Mouse (Mus musculus): ENCODE data around the gene Ube2q2. TPM values are rescaled to one million over a fixed set of nuclear protein-coding genes. Genes with fewer than 3 reads are reported as not detected.
A peak's percentile ranks its signal among the peaks of the same experiment; 100 is the strongest.
"Not testable (repeated sequence)": the region's sequence is repeated elsewhere in the genome, so short reads cannot be mapped to it uniquely, and the experiment has no call there.

Gene Ube2q2
- 10 to 100 TPM in 1 of 2 experiments, 1 to 10 TPM in 1; 9.5 to 15.1 TPM for polyA plus RNA-seq (2017; shearing (Covaris generic))

GRCm38 (mm10) chr9:55148854-55149498 is at the start of gene Ube2q2:
Gene Ube2q2 (plus strand): TSS chr9:55148854.
- peak; percentile 71 for ATAC-seq

DNA sequence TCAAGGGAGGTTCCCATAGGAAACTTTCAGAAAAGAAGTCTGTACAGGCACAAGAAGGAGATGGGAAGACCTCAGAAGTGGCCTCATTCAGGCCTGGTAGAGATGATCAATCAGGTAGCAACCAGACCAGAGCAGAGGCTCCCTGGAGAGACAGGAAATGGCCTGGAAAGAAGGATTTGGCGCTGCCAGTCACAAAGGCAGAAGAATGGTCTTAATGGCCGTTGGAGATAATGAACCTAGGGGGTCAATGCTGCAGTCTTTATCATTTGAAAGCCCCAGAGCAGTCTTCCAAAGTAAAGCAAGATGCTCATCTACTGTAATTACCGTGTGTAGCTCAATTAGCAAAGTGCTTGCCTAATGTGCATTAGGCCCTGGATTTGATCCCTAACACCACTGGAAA is 47.5 kb upstream of the Ube2q2 start:
- no peak for ATAC-seq

GRCm38 (mm10) chr9:55102186-55102835 is 46.3 kb upstream of the Ube2q2 start:
- peak; percentile 37 for ATAC-seq

DNA sequence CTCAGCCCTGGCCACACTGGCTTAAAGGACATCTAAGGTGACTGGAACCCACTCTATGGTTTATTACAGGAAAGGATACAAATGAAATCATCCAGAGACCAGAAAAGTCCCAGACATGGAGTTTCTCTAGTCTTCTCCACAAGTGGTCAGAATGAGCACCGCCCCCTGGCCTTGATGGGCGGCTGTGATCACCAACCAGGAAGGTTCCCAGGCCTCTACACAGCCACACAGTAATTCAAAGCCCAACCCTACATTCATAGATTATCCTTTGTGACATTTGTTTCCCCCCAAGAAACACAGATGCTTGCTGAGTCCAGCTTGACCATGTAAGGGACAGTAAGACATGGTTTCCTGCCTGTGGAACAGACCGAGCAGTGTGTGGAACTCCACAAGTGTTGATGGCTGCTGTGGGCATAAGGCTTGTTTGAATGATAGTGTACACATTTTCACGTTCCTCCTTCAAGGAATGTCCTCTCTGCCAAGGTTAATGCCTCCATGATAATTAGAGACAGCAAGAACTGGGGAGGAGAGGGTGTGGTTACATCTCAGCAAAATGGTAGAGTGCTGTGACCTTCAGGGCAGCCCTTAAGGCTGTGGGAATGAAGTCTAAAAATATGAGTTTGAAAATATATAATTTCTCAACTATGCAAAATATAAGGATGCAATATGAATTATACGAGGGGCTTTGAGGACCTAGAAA is 45.6 kb upstream of the Ube2q2 start:
- no peak for ATAC-seq

DNA sequence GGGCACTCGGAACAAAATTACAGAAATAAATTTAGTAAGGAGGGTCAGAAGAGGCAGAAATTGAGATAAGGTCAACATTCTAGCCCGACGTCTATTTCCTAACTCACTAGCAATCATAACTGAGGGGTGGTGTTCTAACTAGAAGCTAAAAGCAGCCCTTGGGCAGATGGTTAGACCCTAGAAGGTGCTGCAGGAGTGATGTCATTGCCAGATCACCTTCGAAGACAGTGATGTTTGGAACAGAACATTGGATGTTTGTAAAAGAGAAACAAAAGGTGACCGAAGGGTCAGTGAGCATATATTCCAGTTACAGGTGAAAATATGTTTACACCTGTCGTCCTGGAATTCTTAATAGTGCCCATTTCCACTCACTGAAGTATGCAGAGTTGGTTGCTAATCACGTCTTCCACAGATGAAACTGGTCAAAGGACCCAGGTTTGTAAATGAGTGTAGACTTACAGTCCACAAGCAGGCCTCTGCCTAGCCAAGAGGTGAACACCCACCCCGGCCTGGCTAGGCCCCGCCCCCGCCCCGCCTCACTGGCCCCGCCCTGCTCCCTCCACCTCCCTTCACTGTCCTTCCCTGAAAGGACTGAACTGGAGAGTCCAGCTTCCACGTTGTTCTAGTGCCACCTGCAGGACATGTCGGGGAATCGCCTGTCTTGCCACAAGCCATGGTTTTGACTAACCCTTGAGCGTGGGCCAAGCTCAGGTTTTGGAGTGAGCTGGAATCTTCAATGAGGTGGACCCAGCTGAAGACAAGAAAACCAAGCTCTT is 38.4 kb upstream of the Ube2q2 start:
- peak; percentile 91 for ATAC-seq

- not testable (repeated sequence) for ATAC-seq
These were observed 37.8 kb upstream of the Ube2q2 start for GRCm38 (mm10) chr9:55110835-55111217.

DNA sequence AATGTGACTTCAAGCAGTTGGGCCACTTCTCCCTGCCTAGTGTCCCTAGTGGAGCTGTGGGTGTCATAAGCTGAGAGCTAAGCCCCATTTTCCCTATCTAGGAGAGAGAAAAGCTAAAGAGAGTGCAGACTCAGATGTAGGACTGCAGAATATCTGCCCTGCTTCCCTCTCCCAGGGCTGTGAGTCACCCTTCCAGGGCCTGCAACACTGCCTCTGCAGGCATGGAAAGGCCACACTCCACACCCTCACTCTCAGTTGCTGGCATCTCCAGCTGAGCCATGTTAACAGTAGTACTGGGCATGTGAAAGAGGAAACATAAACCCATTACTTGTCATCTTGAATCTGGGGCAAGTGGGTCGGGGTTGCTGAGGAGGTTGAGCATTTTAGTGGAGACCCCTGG is 33.9 kb upstream of the Ube2q2 start:
- ATAC-seq = no peak

DNA sequence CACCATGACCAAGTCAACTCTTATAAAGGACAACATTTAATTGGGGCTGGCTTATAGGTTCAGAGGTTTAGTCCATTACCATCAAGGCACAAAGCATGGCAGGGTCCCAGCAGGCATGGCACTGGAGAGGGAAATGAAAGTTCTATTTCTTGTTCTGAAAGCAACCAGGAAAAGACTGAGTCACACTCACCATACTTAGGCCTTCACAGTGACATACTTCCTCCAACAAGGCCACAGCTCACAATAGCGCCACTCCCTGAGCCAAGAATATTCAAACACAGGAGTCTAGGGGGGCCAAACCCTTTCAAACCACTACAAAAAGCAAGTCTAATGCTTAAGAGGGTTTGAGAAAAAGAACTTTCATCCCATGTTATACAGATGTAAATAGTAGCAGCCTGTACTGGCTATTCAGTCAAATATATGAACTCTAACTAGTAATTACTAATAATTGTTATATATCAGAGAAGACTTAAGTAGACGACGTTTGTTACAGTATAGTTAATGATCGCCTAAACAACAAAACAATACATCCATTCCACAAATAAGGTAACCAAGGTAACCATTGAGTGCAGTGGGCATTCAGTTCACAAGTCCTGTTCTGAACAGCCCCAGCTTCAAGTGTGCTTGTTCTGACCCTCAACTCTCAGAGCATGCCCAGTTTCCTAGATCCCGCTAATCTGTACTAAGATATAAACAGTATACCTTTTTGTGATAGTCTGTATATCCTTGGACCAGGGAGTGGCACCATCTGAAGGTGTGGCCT is 31.2 kb upstream of the Ube2q2 start:
- no peak for ATAC-seq

GRCm38 (mm10) chr9:55122586-55122985 is 26.1 kb upstream of the Ube2q2 start:
- no peak for ATAC-seq

DNA sequence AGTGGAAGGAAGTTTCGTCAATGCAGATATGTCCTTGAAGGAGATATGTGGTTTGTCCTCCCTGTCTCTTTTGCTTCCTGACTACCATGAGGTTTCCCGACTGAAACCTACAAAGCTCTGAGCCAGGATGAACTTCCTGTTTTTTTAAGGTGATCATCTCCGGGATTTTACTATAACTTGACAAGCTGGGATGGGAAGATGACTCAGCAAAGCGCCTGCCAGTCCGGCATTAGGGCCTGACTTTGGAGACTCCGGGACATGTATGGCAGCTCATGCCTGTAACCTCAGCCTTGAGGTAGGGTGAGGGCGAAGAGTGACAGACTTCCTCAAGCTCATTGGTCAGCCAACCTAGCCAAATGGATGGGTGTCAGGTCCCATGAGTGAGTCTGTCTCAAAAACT is 22.9 kb upstream of the Ube2q2 start:
- peak; percentile 32 for ATAC-seq

DNA sequence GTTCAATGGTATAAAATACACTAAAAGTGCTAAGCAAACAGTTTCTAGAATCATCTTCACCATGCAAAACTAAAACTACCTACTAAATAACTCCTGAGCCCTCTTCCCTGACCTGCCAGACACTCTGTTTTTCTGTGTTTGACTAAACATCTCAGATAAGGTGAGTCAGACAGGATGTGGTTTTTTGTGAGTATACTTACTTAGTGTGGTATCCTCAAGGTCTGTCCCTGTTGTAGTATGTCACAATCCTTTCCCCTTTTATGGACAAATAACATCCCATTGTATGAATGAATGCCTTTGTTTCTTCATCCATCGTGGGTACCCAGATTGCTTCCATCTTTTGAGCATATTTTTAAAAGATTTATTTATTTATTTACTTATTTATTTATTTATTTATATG is 22.4 kb upstream of the Ube2q2 start:
- ATAC-seq = peak; percentile 98

DNA sequence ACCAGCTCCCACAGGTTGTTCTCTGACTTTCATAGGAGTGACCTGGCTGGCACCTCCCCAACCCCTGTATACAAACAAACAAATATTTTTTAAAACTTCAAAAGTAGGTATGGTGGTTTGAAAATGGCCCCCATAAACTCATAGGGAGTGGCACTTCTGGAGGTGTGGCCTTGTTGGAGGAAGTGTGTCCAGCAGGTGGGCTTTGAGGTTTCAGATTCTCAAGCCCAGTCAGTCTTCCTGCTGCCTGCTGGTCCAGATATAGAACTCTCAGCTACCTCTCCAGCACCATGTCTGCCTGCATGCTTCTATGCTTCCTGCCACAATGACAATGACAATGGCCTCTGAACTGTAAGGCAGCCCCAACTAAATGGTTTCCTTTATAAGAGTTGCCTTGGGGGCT is 16.8 kb upstream of the Ube2q2 start:
- ATAC-seq = no peak

DNA sequence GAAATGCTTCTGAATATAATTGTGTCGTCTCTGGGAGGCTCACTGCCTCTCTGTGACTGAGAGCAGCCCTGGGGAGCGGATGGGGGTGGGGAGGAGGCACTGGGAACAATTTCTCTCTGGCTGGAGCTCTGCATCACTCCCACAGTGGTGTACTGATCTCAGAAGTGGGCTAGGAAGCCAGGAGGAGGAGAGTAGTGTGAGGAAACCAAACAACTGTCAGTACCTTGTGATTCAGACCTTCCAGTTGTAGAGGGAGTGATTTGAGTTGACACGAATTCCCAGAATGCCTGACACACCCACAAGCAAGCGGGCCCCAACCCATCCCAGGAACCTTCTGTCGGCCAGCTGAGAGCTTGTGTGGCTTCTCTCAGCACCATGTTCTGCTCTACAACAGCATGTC is 12.1 kb upstream of the Ube2q2 start:
- no peak for ATAC-seq

DNA sequence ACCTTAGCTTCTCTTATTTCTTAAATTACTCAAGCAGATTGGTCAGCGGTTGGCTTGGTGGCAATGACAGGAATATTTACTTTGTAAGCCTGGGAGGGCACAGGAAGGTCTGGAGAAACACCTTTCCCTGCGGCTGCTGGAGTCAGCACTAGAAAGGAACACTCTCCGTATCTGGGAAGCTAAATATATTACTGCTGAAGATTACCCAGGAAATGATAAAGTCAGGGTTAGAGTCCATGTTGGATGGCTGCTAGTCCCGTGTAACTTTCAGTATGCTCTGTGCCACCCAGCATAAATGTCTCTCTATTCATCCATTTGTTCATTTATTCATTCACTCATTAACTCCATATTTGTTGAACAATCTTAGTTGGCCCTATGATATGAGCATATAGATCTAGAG is 11.5 kb upstream of the Ube2q2 start:
- ATAC-seq = no peak

DNA sequence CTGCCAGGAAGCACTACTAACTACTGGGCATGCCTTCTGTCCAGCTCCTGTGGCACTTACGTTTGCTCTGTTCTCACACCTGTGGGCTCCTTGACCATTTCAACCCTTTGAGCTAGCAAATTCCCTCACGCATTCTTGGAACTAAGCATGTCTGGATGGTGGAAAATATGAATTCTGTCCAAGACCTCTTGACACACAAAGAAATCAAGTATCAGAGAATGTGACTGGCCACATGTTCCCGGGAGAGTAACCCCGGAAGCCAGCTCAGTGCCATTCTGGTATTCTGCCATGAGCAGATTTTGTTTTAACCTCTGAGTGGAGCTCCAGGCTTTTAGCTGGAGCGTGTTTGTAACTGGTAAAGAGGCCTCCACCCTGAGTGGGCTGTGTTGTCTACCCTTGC is 8.7 kb upstream of the Ube2q2 start:
- no peak for ATAC-seq

- peak; percentile 44 for ATAC-seq
These were observed 1.0 kb downstream of the Ube2q2 start for GRCm38 (mm10) chr9:55149499-55150278.

DNA sequence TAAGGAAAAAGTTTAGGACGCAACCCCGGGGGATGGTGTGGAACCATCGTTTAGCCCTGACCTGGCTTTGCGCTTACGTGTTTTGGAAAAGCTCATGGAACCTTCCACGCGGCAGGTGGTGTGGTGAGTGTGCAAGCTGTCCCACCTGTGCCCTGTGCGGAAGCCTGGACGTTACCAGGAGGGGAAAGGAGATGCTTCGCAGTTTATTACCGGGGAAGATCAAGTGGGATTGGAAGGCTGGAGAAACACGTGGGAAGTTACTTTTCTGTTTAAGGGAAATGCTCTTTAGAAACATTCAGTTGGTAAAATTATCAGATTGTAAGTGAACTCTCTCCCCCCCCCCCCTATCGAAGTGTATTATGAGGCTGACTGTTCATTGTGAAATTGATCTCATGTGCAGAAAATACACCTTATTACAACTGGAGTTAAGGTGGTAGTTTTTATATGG is 1.6 kb downstream of the Ube2q2 start:
- ATAC-seq = no peak

DNA sequence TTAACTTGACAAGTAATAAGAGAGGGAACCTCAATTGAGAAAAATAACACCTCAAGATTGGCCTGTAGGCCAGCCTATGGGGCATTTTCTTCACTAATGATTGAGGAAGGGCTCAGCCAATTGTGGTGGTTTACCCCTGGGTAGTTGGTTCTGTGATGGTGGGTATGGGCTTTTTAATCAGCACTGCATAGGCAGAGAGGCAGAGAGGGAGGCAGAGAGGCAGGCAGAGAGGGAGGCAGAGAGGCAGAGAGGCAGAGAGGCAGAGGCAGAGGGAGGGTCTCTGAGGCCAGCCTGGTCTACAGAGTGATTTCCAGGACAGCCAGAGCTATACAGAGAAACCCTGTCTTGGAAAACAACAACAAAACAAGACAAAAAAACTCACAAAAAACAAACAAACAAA is 2.4 kb downstream of the Ube2q2 start:
- no peak for ATAC-seq

- no peak for ATAC-seq
These were observed 4.3 kb downstream of the Ube2q2 start for GRCm38 (mm10) chr9:55152935-55153334.

DNA sequence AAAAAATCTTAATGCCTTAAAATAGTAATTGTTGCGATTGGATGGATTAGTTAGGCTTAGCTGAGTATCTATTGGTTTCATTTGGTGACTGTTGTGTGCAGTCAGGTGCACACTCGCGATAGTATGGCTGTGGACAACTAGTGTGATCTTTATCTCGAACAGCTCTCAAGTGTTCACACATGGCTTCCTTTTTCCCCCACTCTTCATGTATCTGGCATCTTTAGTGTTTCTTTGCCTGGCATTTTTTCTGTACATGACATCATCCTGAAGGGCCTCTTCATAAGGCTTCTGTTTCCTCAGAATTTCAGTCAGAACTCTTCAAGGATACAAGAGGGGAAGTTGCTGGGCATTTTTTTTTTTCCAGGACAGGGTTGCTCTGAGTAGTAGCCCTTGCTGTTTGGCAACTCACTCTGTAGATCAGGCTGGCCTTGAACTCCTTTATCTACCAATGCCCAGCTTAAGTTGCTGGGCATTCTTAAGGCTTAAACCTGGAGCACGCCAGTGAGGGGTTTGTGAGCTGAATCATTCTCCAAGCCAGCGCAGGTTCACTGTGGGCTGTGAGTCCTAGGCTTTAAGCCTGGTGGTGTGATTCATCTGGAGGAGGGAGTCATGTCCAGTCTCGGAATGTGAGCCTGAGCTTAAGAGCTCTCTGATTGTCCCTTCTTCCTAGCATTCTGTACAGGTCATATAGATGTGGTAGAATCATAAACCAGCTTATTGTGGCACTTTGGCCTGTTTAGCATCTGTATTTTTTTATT is 22.2 kb downstream of the Ube2q2 start:
- ATAC-seq = no peak

DNA sequence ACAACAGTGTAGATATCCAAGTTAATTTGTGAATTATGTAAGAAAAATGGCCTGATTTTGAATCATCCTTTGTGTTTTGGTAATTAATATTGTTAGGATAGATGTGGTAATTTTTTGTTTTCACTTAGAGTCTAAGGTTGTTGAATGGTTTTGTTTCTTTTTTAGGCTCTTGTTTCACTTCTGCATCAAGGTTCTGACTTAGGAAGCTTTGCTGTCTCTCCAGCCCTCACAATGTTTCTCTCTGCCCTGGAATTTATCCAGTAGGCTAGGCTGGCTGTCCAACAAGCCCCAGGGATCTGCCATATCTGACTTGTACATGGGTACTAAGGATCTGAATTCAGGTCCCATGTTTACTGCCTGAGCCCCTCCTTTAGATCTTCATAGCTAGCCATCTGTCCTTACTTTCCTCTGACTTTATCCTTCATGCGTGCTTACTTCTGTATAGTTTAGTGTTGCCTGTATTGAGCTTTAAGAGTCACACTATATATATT is 23.6 kb downstream of the Ube2q2 start:
- ATAC-seq = no peak
